Mouse (Mus musculus): ENCODE data around the gene Olfr372.
"Not testable (repeated sequence)": the region's sequence is repeated elsewhere in the genome, so short reads cannot be mapped to it uniquely, and the experiment has no call there.

The Olfr372 gene

GRCm38 (mm10) chr8:72096721-72097120, 55.7 kb downstream of the Olfr372 start:
- in situ Hi-C loops (cut with MboI, MseI): not testable (repeated sequence)

GRCm38 (mm10) chr8:72099377-72100103, 58.5 kb downstream of the Olfr372 start:
- in situ Hi-C loops (cut with MboI, MseI): not testable (repeated sequence)

GRCm38 (mm10) chr8:72105165-72105564, 64.1 kb downstream of the Olfr372 start:
- in situ Hi-C loops (cut with MboI, MseI): no loop called here

- in situ Hi-C loops (cut with MboI, MseI): no loop called here
Measured at GRCm38 (mm10) chr8:72106740-72107139, 65.7 kb downstream of the Olfr372 start, which contains the start of gene Olfr374. TSS of gene Olfr374 (plus strand) at chr8:72107040.

Data from T-helper 17 cell (primary cell).